8 mouse cellular contexts compared by ENCODE assay signal in genomic region chr7:120124844-120125243, GRCm38 (mm10). TPM values are rescaled to one million over a fixed set of nuclear protein-coding genes. Genes with fewer than 3 reads are reported as not detected.
DNase-seq lines count a peak whose midpoint lies in the region; ATAC-seq and TF ChIP-seq lines count a peak whose summit lies in the region.

No protein-coding gene starts in this region.

- ATAC-seq in erythroid progenitor cell, adult 5-6 weeks (replicated peaks; ENCODE audit: low FRiP score, poor library complexity, severe bottlenecking), result no peak

- intact Hi-C loops in left cerebral cortex, adult 2 months (cut with DNase I), result loop anchor here (1.0 kb wide), 2 partner anchors 78 to 202 kb away; partner anchors contain the start of gene Abca14

- DNase-seq in adrenal gland, adult (ENCODE audit: inconsistent age in 2 of 2, low spot score in 1 of 2), result peak; percentile 72 to 91
- peak; percentile 56 to 79 for DNase-seq in cerebellum, postnatal 4 days (ENCODE audit: low spot score in 2 of 2)
- peak; percentile 31 to 40 for DNase-seq in gastrocnemius, adult 8-10 months (ENCODE audit: low spot score in 2 of 2)
- DNase-seq in induced T-regulatory cell, adult 2 months (ENCODE audit: low read depth), result peak; percentile 57
- peak; percentile 75 to 77 for DNase-seq in left cerebral cortex, adult 2 months (ENCODE audit: extremely low spot score in 1 of 2, low spot score in 2 of 2)
- peak; percentile 83 to 85 for DNase-seq in lung, postnatal 4 days
- peak; percentile 85 to 87 for DNase-seq in right cerebral cortex, postnatal 10 days (ENCODE audit: low spot score in 2 of 2)

- no peak overlapping the region for H3K27ac ChIP-seq in left cerebral cortex, adult 2 months

- peak; percentile 70 for TF ChIP-seq CTCF in left cerebral cortex, adult 2 months (IDR thresholded peaks at IDR 0.05)

- H3K4me3 ChIP-seq in left cerebral cortex, adult 2 months, result no peak overlapping the region

RNA-seq across cellular contexts. Expression of gene Zp2, which starts 20.2 kb away (rescaled TPM):
- under 1 TPM in 3 of 4 experiments, not detected in 1; 0.20 to 0.31 (median 0.29) TPM for total RNA-seq in gastrocnemius, adult 8-10 months (2022)
- under 1 TPM; 0.26 to 0.29 TPM for total RNA-seq in left cerebral cortex, adult 2 months (2021)
- total RNA-seq in erythroid progenitor cell, adult 5-6 weeks (2015; ENCODE audit: low replicate concordance), result not detected in 2 replicates
- not detected in 2 replicates for total RNA-seq in erythroid progenitor cell, adult 5-6 weeks (2017; ENCODE audit: low replicate concordance)

RNA-seq across cellular contexts. Expression of gene Tmem159, which starts 22.7 kb away (rescaled TPM):
- total RNA-seq in gastrocnemius, adult 8-10 months (2022), result 10 to 100 TPM in 3 of 4 experiments, 1 to 10 TPM in 1; 9.0 to 14.5 (median 12.6) TPM
- 10 to 100 TPM; 11.2 to 13.4 TPM for total RNA-seq in left cerebral cortex, adult 2 months (2021)
- total RNA-seq in erythroid progenitor cell, adult 5-6 weeks (2015; ENCODE audit: low replicate concordance), result 0.84 and 2.5 TPM in 2 replicates
- not detected in 2 replicates for total RNA-seq in erythroid progenitor cell, adult 5-6 weeks (2017; ENCODE audit: low replicate concordance)

RNA-seq across cellular contexts. Expression of gene Dnah3, which starts 29.8 kb away (rescaled TPM):
- under 1 TPM; 0.02 to 0.08 (median 0.04) TPM for total RNA-seq in gastrocnemius, adult 8-10 months (2022)
- total RNA-seq in left cerebral cortex, adult 2 months (2021), result under 1 TPM; 0.09 to 0.26 TPM
- total RNA-seq in erythroid progenitor cell, adult 5-6 weeks (2015; ENCODE audit: low replicate concordance), result not detected in 2 replicates
- not detected in 2 replicates for total RNA-seq in erythroid progenitor cell, adult 5-6 weeks (2017; ENCODE audit: low replicate concordance)

RNA-seq across cellular contexts. Expression of gene Anks4b, which starts 48.8 kb away (rescaled TPM):
- under 1 TPM in 2 of 4 experiments, not detected in 2; 0.11 to 0.18 TPM for total RNA-seq in gastrocnemius, adult 8-10 months (2022)
- total RNA-seq in left cerebral cortex, adult 2 months (2021), result under 1 TPM; 0.28 to 0.38 TPM
- total RNA-seq in erythroid progenitor cell, adult 5-6 weeks (2015; ENCODE audit: low replicate concordance), result not detected in 2 replicates
- total RNA-seq in erythroid progenitor cell, adult 5-6 weeks (2017; ENCODE audit: low replicate concordance), result not detected in 2 replicates

Comparison
In these comparisons a context has a peak if more than half of its experiments do, and no peak if none do; other contexts are left out.
1. DNase-seq: peak in every context shown above with its lines; median percentile 86 in right cerebral cortex, postnatal 10 days; 84 in lung, postnatal 4 days; 82 in adrenal gland, adult; 76 in left cerebral cortex, adult 2 months; 68 in cerebellum, postnatal 4 days; 57 in induced T-regulatory cell, adult 2 months; 36 in gastrocnemius, adult 8-10 months.